Mouse (Mus musculus) lung, adult 2 months (tissue): ENCODE measurements at regions not wholly inside any gene's neighbourhood (a gene's known extent, or its start where the extent isn't known, plus 50 kb on each side); places are given as distances from the start of the nearest gene placed in this dataset.

Experiments
- CTCF ChIP-seq: fragments of 200-500 bp; IDR thresholded peaks from 2 replicates; pipeline ENCODE4 v1.5.1; 2011; ENCODE audit warnings: mild to moderate bottlenecking, low read length, control low read depth; ENCODE audit not compliant: insufficient read depth
- POLR2A ChIP-seq: fragments of 200-500 bp; IDR thresholded peaks from 2 replicates; pipeline ENCODE4 v1.6.1; 2011; ENCODE audit warnings: low read depth, mild to moderate bottlenecking, control low read depth, low read length, borderline replicate concordance; ENCODE audit errors: extremely low read depth

DNA sequence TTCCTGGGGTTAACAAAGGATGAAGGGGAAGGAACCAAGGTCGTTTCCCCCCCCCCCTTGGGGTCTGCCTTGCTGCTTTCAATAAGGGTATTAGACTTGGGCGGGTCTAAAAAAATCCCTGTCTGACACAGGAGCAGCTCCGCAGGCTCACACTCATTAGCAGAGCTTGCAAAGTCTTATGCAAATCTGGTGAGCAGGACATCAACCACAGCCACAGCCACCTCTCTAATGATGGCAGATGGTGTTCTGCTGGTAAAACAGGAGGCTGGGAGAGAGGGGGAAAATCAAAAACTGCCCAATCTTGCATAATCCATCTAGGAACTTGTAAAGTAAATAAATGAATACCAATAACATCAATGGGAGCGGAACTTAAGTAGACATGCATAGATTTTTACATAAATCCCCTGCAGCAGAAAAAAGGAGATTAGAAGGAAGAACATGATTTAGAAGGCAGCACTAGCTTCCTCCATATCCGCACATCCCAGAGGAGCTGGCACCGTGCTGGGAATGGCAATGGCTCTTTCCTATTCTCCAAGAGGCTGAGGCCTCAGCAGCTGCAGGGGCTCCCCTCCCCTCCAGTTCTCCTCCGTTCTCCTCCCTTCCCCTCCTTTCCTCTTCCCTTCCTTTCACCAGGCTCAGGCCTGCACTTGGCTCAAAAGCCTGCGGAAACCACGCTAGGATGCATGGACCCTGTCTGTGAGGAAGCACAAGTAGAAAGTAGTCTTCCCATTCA lies 65.6 kb upstream of the Pirt start:
- TF ChIP-seq CTCF = no peak
- TF ChIP-seq POLR2A = no peak
